Mouse (Mus musculus) heart, postnatal 0 days (tissue): ENCODE results near the gene Dmgdh. TPM values are rescaled to one million over a fixed set of nuclear protein-coding genes. Genes with fewer than 3 reads are reported as not detected.
A peak's percentile ranks its signal among the peaks of the same experiment; 100 is the strongest.

Source experiments
- ATAC-seq: fragments of 200-750 bp; cut with Nextera tagmentation; 2 replicates; pipeline ENCODE4 v1.8.0; 2017; ENCODE audit warnings: low read depth, moderate number of reproducible peaks, moderate library complexity; ENCODE audit not compliant: insufficient read depth
- DNase-seq: peaks from one replicate; pipeline ENCODE4 v3.0.0-alpha.2; 2016; ENCODE audit warnings: low spot score
- H3K27ac ChIP-seq: fragments of 300-500 bp; sonication (generic); 2 replicates; pipeline ENCODE4 v1.5.1; 2014; ENCODE audit warnings: low read depth, mild to moderate bottlenecking
- H3K27me3 ChIP-seq: fragments of 300-500 bp; sonication (generic); 2 replicates; pipeline ENCODE4 v1.6.1; 2014; ENCODE audit warnings: low read length, mixed read lengths; ENCODE audit not compliant: control insufficient read depth, insufficient read depth
- H3K36me3 ChIP-seq: fragments of 300-500 bp; sonication (generic); replicated peaks from 2 replicates; pipeline ENCODE4 v1.6.1; 2014; ENCODE audit warnings: low read length, mixed read lengths; ENCODE audit not compliant: control insufficient read depth, insufficient read depth
- H3K4me1 ChIP-seq: fragments of 300-500 bp; sonication (generic); 2 replicates; pipeline ENCODE4 v1.6.1; 2014; ENCODE audit warnings: antibody characterized with exemption; ENCODE audit not compliant: control insufficient read depth, insufficient read depth
- H3K4me2 ChIP-seq: fragments of 300-500 bp; sonication (generic); 2 replicates; pipeline ENCODE4 v1.6.1; 2014; ENCODE audit warnings: low read depth, mild to moderate bottlenecking, low read length, moderate library complexity
- H3K4me3 ChIP-seq: fragments of 300-500 bp; sonication (generic); 2 replicates; pipeline ENCODE4 v1.5.1; 2014; ENCODE audit warnings: low read depth, low read length
- H3K9ac ChIP-seq: fragments of 300-500 bp; sonication (generic); replicated peaks from 2 replicates; pipeline ENCODE4 v1.6.1; 2014; ENCODE audit warnings: low read depth, low read length, mixed read lengths
- H3K9me3 ChIP-seq: fragments of 300-500 bp; sonication (generic); replicated peaks from 2 replicates; pipeline ENCODE4 v1.6.1; 2016; ENCODE audit warnings: low read length; ENCODE audit not compliant: control insufficient read depth
- CTCF ChIP-seq: IDR thresholded peaks from 2 replicates; pipeline ENCODE4 v1.5.1; 2016; ENCODE audit warnings: antibody characterized with exemption, control low read depth, low read depth
- EP300 ChIP-seq: IDR thresholded peaks from 2 replicates; pipeline ENCODE4 v1.6.1; 2016; ENCODE audit warnings: antibody characterized with exemption, low read depth
- WGBS: fragments of 180-500 bp; shearing (Covaris S2); extraction: QIAGEN DNeasy Blood & Tissue Kit; methylation state at CpG from one replicate; pipeline ENCODE4 v1.1.7; 2014; 5-methylcytosine and 5-hydroxymethylcytosine counted together
- polyA plus RNA-seq: library from polyadenylated mRNA; unstranded; fragments of >200 nt; fragmentation: Nextera tagmentation; extraction: Ambion mirVana; gene quantifications from 2 replicates; pipeline ENCODE4 v1.2.1, GENCODE M21; 2015
- total RNA-seq: library from RNA; depleted of rRNA; stranded (reverse); fragments of >200 nt; gene quantifications from 2 replicates; pipeline ENCODE4 v1.2.3, GENCODE M21; 2014; ENCODE audit warnings: low replicate concordance; rRNA removed

Dmgdh gene
- 0.04 TPM in 1 of 2 replicates, not detected in the other for total RNA-seq
- polyA plus RNA-seq = not detected in 2 replicates

GRCm38 (mm10) chr13:93674131-93674561, at the start of gene Dmgdh, which contains the start of gene Bhmt2:
Gene Dmgdh (plus strand): TSS chr13:93674433.
Gene Bhmt2 (minus strand): TSS chr13:93674302.
- H3K27me3 ChIP-seq = peaks cover 10% of the 10 kb centered on the region; the same call in 1 of the 2 replicates
- WGBS = 8% methylated on average over 25 of the region's 31 CpGs
- peak within 1 kb of the TSS; percentile 37 for H3K4me2 ChIP-seq
- peak within 1 kb of the TSS; percentile 11; the same call in 1 of the 2 replicates for H3K4me3 ChIP-seq
- H3K9me3 ChIP-seq = no peaks in the 10 kb centered on the region
- ATAC-seq (no peak), DNase-seq (no peak)
- TF ChIP-seq CTCF (no peak), EP300 (no peak)
- no peak within 1 kb of the TSS for H3K9ac ChIP-seq
- H3K27ac ChIP-seq = no peak within 1 kb of the TSS
- H3K36me3 ChIP-seq = no peaks in the 10 kb centered on the region
- H3K4me1 ChIP-seq = no peaks in the 10 kb centered on the region

- Histone ChIP-seq H3K27me3 (no peaks in the 10 kb centered on the region), H3K9ac (no peak overlapping the region), H3K27ac (no peak overlapping the region), H3K9me3 (no peaks in the 10 kb centered on the region), H3K4me3 (no peak overlapping the region), H3K4me2 (no peak overlapping the region), H3K36me3 (no peaks in the 10 kb centered on the region), H3K4me1 (no peaks in the 10 kb centered on the region)
- ATAC-seq (no peak), DNase-seq (no peak)
- TF ChIP-seq CTCF = no peak
- TF ChIP-seq EP300 = no peak
- WGBS = 54% methylated on average over 6 of the region's 6 CpGs
Measured at GRCm38 (mm10) chr13:93628861-93629260, 45.4 kb upstream of the Dmgdh start.

GRCm38 (mm10) chr13:93630941-93631705, 43.1 kb upstream of the Dmgdh start:
- WGBS = 78% methylated on average over 10 of the region's 10 CpGs
- Histone ChIP-seq H3K4me3 (no peak overlapping the region), H3K4me2 (no peak overlapping the region), H3K9ac (no peak overlapping the region), H3K27me3 (no peaks in the 10 kb centered on the region), H3K27ac (no peak overlapping the region), H3K4me1 (no peaks in the 10 kb centered on the region), H3K36me3 (no peaks in the 10 kb centered on the region), H3K9me3 (no peaks in the 10 kb centered on the region)
- DNase-seq = no peak
- no peak for TF ChIP-seq CTCF
- TF ChIP-seq EP300 = no peak
- ATAC-seq = no peak

- H3K36me3 ChIP-seq = no peaks in the 10 kb centered on the region
- no peak for DNase-seq
- TF ChIP-seq EP300 (no peak), CTCF (no peak)
- no peaks in the 10 kb centered on the region for H3K4me1 ChIP-seq
- WGBS = 79% methylated on average over 5 of the region's 5 CpGs
- H3K4me3 ChIP-seq = no peak overlapping the region
- H3K9ac ChIP-seq = no peak overlapping the region
- no peaks in the 10 kb centered on the region for H3K9me3 ChIP-seq
- no peak overlapping the region for H3K27ac ChIP-seq
- H3K4me2 ChIP-seq = no peak overlapping the region
- H3K27me3 ChIP-seq = no peaks in the 10 kb centered on the region
- ATAC-seq = no peak
Measured at GRCm38 (mm10) chr13:93632927-93633326, 41.3 kb upstream of the Dmgdh start.

- Histone ChIP-seq H3K27me3 (no peaks in the 10 kb centered on the region), H3K9ac (no peak overlapping the region), H3K27ac (no peak overlapping the region), H3K4me1 (no peaks in the 10 kb centered on the region), H3K36me3 (no peaks in the 10 kb centered on the region), H3K4me2 (no peak overlapping the region), H3K9me3 (no peaks in the 10 kb centered on the region), H3K4me3 (no peak overlapping the region)
- TF ChIP-seq CTCF (no peak), EP300 (no peak)
- ATAC-seq = no peak
- 85% methylated on average over 1 of the region's 1 CpGs for WGBS
- no peak for DNase-seq
Measured at GRCm38 (mm10) chr13:93636561-93636960, 37.7 kb upstream of the Dmgdh start.
